Mouse (Mus musculus): ENCODE results near the gene Zfp108.

GRCm38 (mm10) chr7:24280031-24280857 lies 25.6 kb downstream of the Zfp108 start:
- TF ChIP-seq CTCF (IDR thresholded peaks at IDR 0.05; ENCODE audit: insufficient read depth, low read depth, low read length) (no peak), POLR2A (IDR thresholded peaks at IDR 0.05; ENCODE audit: insufficient read depth, low read depth, low read length) (no peak)
